Mouse (Mus musculus): ENCODE results near the gene Camta2. TPM values are rescaled to one million over a fixed set of nuclear protein-coding genes. Genes with fewer than 3 reads are reported as not detected.

The Camta2 gene
- polyA plus RNA-seq, 1 experiment, result 16.3 TPM

GRCm38 (mm10) chr11:70638714-70639278, 49.1 kb downstream of the Camta2 start, which contains the start of gene Gp1ba:
TSS of gene Gp1ba (plus strand) at chr11:70639122.
- H3K4me3 ChIP-seq (ENCODE audit: insufficient read depth, low read depth, low read length), result no peak within 1 kb of the TSS
- no peak within 1 kb of the TSS for H3K27ac ChIP-seq (replicated peaks; ENCODE audit: low read depth, low read length)
- H3K4me1 ChIP-seq (ENCODE audit: control insufficient read depth, insufficient read depth, insufficient read length, low read length), result no peaks in the 10 kb centered on the region

GRCm38 (mm10) chr11:70638293-70638692, 49.6 kb downstream of the Camta2 start:
- H3K27ac ChIP-seq (replicated peaks; ENCODE audit: low read depth, low read length), result no peak overlapping the region
- H3K4me3 ChIP-seq (ENCODE audit: insufficient read depth, low read depth, low read length), result no peak overlapping the region
- H3K4me1 ChIP-seq (ENCODE audit: control insufficient read depth, insufficient read depth, insufficient read length, low read length), result no peaks in the 10 kb centered on the region

- Histone ChIP-seq H3K4me1 (ENCODE audit: control insufficient read depth, insufficient read depth, insufficient read length, low read length) (no peaks in the 10 kb centered on the region), H3K27ac (replicated peaks; ENCODE audit: low read depth, low read length) (no peak overlapping the region), H3K4me3 (ENCODE audit: insufficient read depth, low read depth, low read length) (no peak overlapping the region)
Measured at GRCm38 (mm10) chr11:70637764-70638163, 50.1 kb downstream of the Camta2 start.

GRCm38 (mm10) chr11:70635601-70636000, 52.3 kb downstream of the Camta2 start:
- H3K4me1 ChIP-seq (ENCODE audit: control insufficient read depth, insufficient read depth, insufficient read length, low read length), result no peaks in the 10 kb centered on the region
- H3K4me3 ChIP-seq (ENCODE audit: insufficient read depth, low read depth, low read length), result no peak overlapping the region
- H3K27ac ChIP-seq (replicated peaks; ENCODE audit: low read depth, low read length), result no peak overlapping the region

- Histone ChIP-seq H3K27ac (replicated peaks; ENCODE audit: low read depth, low read length) (no peak overlapping the region), H3K4me1 (ENCODE audit: control insufficient read depth, insufficient read depth, insufficient read length, low read length) (no peaks in the 10 kb centered on the region), H3K4me3 (ENCODE audit: insufficient read depth, low read depth, low read length) (no peak overlapping the region)
Measured at GRCm38 (mm10) chr11:70630129-70630528, 57.8 kb downstream of the Camta2 start.

- Histone ChIP-seq H3K27ac (replicated peaks; ENCODE audit: low read depth, low read length) (no peak overlapping the region), H3K4me1 (ENCODE audit: control insufficient read depth, insufficient read depth, insufficient read length, low read length) (no peaks in the 10 kb centered on the region), H3K4me3 (ENCODE audit: insufficient read depth, low read depth, low read length) (no peak overlapping the region)
Measured at GRCm38 (mm10) chr11:70629557-70629956, 58.3 kb downstream of the Camta2 start.

- Histone ChIP-seq H3K4me3 (ENCODE audit: insufficient read depth, low read depth, low read length) (no peak overlapping the region), H3K27ac (replicated peaks; ENCODE audit: low read depth, low read length) (no peak overlapping the region), H3K4me1 (ENCODE audit: control insufficient read depth, insufficient read depth, insufficient read length, low read length) (no peaks in the 10 kb centered on the region)
Measured at GRCm38 (mm10) chr11:70628431-70628830, 59.5 kb downstream of the Camta2 start.

GRCm38 (mm10) chr11:70626877-70627276, 61.0 kb downstream of the Camta2 start:
- no peak overlapping the region for H3K4me3 ChIP-seq (ENCODE audit: insufficient read depth, low read depth, low read length)
- H3K27ac ChIP-seq (replicated peaks; ENCODE audit: low read depth, low read length), result no peak overlapping the region
- no peaks in the 10 kb centered on the region for H3K4me1 ChIP-seq (ENCODE audit: control insufficient read depth, insufficient read depth, insufficient read length, low read length)

GRCm38 (mm10) chr11:70625473-70625872, 62.4 kb downstream of the Camta2 start:
- H3K27ac ChIP-seq (replicated peaks; ENCODE audit: low read depth, low read length), result no peak overlapping the region

GRCm38 (mm10) chr11:70623053-70623742, 64.7 kb downstream of the Camta2 start:
- Histone ChIP-seq H3K4me1 (ENCODE audit: control insufficient read depth, insufficient read depth, insufficient read length, low read length) (no peaks in the 10 kb centered on the region), H3K4me3 (ENCODE audit: insufficient read depth, low read depth, low read length) (no peak overlapping the region), H3K27ac (replicated peaks; ENCODE audit: low read depth, low read length) (no peak overlapping the region)

More at GRCm38 (mm10) chr11:70625473-70625872, 62.4 kb downstream of the Camta2 start:
- Histone ChIP-seq H3K4me3 (ENCODE audit: insufficient read depth, low read depth, low read length) (no peak overlapping the region), H3K4me1 (ENCODE audit: control insufficient read depth, insufficient read depth, insufficient read length, low read length) (no peaks in the 10 kb centered on the region)

GRCm38 (mm10) chr11:70621972-70622814, 65.7 kb downstream of the Camta2 start:
- Histone ChIP-seq H3K4me1 (ENCODE audit: control insufficient read depth, insufficient read depth, insufficient read length, low read length) (no peaks in the 10 kb centered on the region), H3K27ac (replicated peaks; ENCODE audit: low read depth, low read length) (no peak overlapping the region), H3K4me3 (ENCODE audit: insufficient read depth, low read depth, low read length) (no peak overlapping the region)

Other genes starting within 250 kb of the Camta2 start
- gene Med11, start 236.2 kb downstream of the Camta2 start, polyA plus RNA-seq (2012; ENCODE audit: insufficient read depth, insufficient read length, missing spikeins), result 15.0 and 16.7 TPM in 2 replicates
- gene Zmynd15, start 228.7 kb downstream of the Camta2 start, polyA plus RNA-seq (2012; ENCODE audit: insufficient read depth, insufficient read length, missing spikeins), result 0.42 TPM in 1 of 2 replicates, not detected in the other
- 5.0 TPM in 2 replicates for gene Cxcl16, start 228.1 kb downstream of the Camta2 start, polyA plus RNA-seq (2012; ENCODE audit: insufficient read depth, insufficient read length, missing spikeins)
- gene Tm4sf5, start 182.9 kb downstream of the Camta2 start, polyA plus RNA-seq (2012; ENCODE audit: insufficient read depth, insufficient read length, missing spikeins), result not detected in 2 replicates
- not detected in 2 replicates for gene Vmo1, start 173.5 kb downstream of the Camta2 start, polyA plus RNA-seq (2012; ENCODE audit: insufficient read depth, insufficient read length, missing spikeins)
- gene Gltpd2, start 168.9 kb downstream of the Camta2 start, polyA plus RNA-seq (2012; ENCODE audit: insufficient read depth, insufficient read length, missing spikeins), result not detected in 2 replicates
- 221 and 229 TPM in 2 replicates for gene Psmb6, start 162.7 kb downstream of the Camta2 start, polyA plus RNA-seq (2012; ENCODE audit: insufficient read depth, insufficient read length, missing spikeins)
- gene Gm40193, start 155.2 kb downstream of the Camta2 start, polyA plus RNA-seq (2012; ENCODE audit: insufficient read depth, insufficient read length, missing spikeins), result not detected in 2 replicates
- 2.2 and 5.9 TPM in 2 replicates for gene Pld2, start 148.0 kb downstream of the Camta2 start, polyA plus RNA-seq (2012; ENCODE audit: insufficient read depth, insufficient read length, missing spikeins)
- 14.5 and 18.5 TPM in 2 replicates for gene Mink1, start 125.2 kb downstream of the Camta2 start, polyA plus RNA-seq (2012; ENCODE audit: insufficient read depth, insufficient read length, missing spikeins)
- gene 4930544D05Rik, start 72.3 kb downstream of the Camta2 start, polyA plus RNA-seq (2012; ENCODE audit: insufficient read depth, insufficient read length, missing spikeins), result not detected in 2 replicates
- gene Chrne, start 68.9 kb downstream of the Camta2 start, polyA plus RNA-seq (2012; ENCODE audit: insufficient read depth, insufficient read length, missing spikeins), result not detected in 2 replicates
- not detected in 2 replicates for gene Gp1ba, start 49.0 kb downstream of the Camta2 start, polyA plus RNA-seq (2012; ENCODE audit: insufficient read depth, insufficient read length, missing spikeins)
- gene Rnf167, start 40.9 kb downstream of the Camta2 start, polyA plus RNA-seq (2012; ENCODE audit: insufficient read depth, insufficient read length, missing spikeins), result 44.0 and 52.3 TPM in 2 replicates
- gene Slc25a11, start 40.6 kb downstream of the Camta2 start, polyA plus RNA-seq (2012; ENCODE audit: insufficient read depth, insufficient read length, missing spikeins), result 166 and 170 TPM in 2 replicates
- 244 and 265 TPM in 2 replicates for gene Pfn1, start 33.5 kb downstream of the Camta2 start, polyA plus RNA-seq (2012; ENCODE audit: insufficient read depth, insufficient read length, missing spikeins)
- gene Eno3, start 30.9 kb downstream of the Camta2 start, polyA plus RNA-seq (2012; ENCODE audit: insufficient read depth, insufficient read length, missing spikeins), result 40.8 and 79.3 TPM in 2 replicates
- gene Spag7, start 18.7 kb downstream of the Camta2 start, polyA plus RNA-seq (2012; ENCODE audit: insufficient read depth, insufficient read length, missing spikeins), result 74.7 and 107 TPM in 2 replicates
- 15.7 and 24.0 TPM in 2 replicates for gene Inca1, start 12.1 kb upstream of the Camta2 start, polyA plus RNA-seq (2012; ENCODE audit: insufficient read depth, insufficient read length, missing spikeins)
- gene Kif1c, start 12.4 kb upstream of the Camta2 start, polyA plus RNA-seq (2012; ENCODE audit: insufficient read depth, insufficient read length, missing spikeins), result 93.8 and 106 TPM in 2 replicates
- 3.5 and 5.5 TPM in 2 replicates for gene Zfp3, start 76.1 kb upstream of the Camta2 start, polyA plus RNA-seq (2012; ENCODE audit: insufficient read depth, insufficient read length, missing spikeins)
- gene Scimp, start 124.5 kb upstream of the Camta2 start, polyA plus RNA-seq (2012; ENCODE audit: insufficient read depth, insufficient read length, missing spikeins), result not detected in 2 replicates
- 20.5 and 22.8 TPM in 2 replicates for gene Rabep1, start 156.7 kb upstream of the Camta2 start, polyA plus RNA-seq (2012; ENCODE audit: insufficient read depth, insufficient read length, missing spikeins)